Mouse (Mus musculus): ENCODE data around the gene Cacna1i. TPM values are rescaled to one million over a fixed set of nuclear protein-coding genes. Genes with fewer than 3 reads are reported as not detected.

Gene Cacna1i
- polyA plus RNA-seq, 1 experiment from 2014 or later = not detected

- ATAC-seq (ENCODE audit: insufficient number of reproducible peaks, insufficient read depth, low FRiP score, low read depth) = no peak
- Histone ChIP-seq H3K4me2 (replicated peaks; ENCODE audit: low read depth, low read length) (no peak overlapping the region), H3K9ac (replicated peaks; ENCODE audit: low read depth, low read length) (no peak overlapping the region), H3K27me3 (ENCODE audit: control insufficient read depth, insufficient read depth, low read length) (no peaks in the 10 kb centered on the region), H3K4me1 (ENCODE audit: control insufficient read depth, insufficient read depth, low read length) (no peaks in the 10 kb centered on the region), H3K9me3 (ENCODE audit: control insufficient read depth, low read depth, low read length) (no peaks in the 10 kb centered on the region), H3K27ac (ENCODE audit: low read length) (no peak overlapping the region), H3K36me3 (ENCODE audit: control insufficient read depth, insufficient read depth, low read length) (no peaks in the 10 kb centered on the region), H3K4me3 (ENCODE audit: low read depth, low read length) (no peak overlapping the region)
- 83% methylated on average over 14 of the region's 14 CpGs for WGBS
Measured at GRCm38 (mm10) chr15:80391791-80392190, 104.8 kb downstream of the Cacna1i start.

DNA sequence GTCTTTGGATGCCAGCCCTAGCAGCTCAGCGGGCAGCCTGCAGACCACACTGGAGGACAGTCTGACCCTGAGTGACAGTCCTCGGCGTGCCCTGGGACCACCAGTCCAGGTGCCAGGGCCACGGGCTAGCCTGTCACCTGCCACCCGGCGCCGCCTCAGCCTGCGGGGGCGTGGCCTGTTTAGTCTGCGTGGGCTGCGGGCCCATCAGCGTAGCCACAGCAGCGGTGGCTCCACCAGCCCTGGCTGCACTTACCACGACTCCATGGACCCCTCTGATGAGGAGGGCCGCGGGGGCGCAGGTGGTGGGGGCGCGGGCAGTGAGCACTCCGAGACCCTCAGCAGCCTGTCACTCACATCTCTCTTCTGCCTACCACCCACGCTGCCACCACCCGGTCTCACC, 108.0 kb downstream of the Cacna1i start:
- Histone ChIP-seq H3K4me3 (ENCODE audit: low read depth, low read length) (no peak overlapping the region), H3K36me3 (ENCODE audit: control insufficient read depth, insufficient read depth, low read length) (no peaks in the 10 kb centered on the region), H3K9me3 (ENCODE audit: control insufficient read depth, low read depth, low read length) (no peaks in the 10 kb centered on the region), H3K27ac (ENCODE audit: low read length) (no peak overlapping the region), H3K4me1 (ENCODE audit: control insufficient read depth, insufficient read depth, low read length) (no peaks in the 10 kb centered on the region), H3K4me2 (replicated peaks; ENCODE audit: low read depth, low read length) (no peak overlapping the region), H3K27me3 (ENCODE audit: control insufficient read depth, insufficient read depth, low read length) (no peaks in the 10 kb centered on the region), H3K9ac (replicated peaks; ENCODE audit: low read depth, low read length) (no peak overlapping the region)
- ATAC-seq (ENCODE audit: insufficient number of reproducible peaks, insufficient read depth, low FRiP score, low read depth) = no peak
- 62% methylated on average over 22 of the region's 22 CpGs for WGBS

DNA sequence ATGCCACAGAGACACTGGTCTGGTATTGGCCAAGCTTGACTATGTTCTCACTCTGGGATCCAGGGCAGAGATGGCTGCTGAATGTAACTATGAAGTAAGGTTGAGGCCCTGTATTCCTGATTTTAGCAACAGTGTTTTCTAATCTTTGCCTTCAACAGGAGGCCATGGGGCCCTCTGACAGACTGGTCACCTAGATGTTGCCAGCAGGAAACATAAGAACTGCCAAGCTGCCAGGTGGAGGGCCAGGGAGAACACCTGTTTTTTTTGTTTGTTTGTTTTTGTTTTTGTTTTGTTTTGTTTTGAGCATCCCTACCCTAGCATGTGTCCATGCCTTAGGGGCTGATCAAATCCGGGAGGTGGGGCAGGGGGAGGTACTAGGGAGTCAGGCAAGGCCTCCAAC, 112.4 kb downstream of the Cacna1i start:
- Histone ChIP-seq H3K36me3 (ENCODE audit: control insufficient read depth, insufficient read depth, low read length) (no peaks in the 10 kb centered on the region), H3K4me2 (replicated peaks; ENCODE audit: low read depth, low read length) (no peak overlapping the region), H3K9me3 (ENCODE audit: control insufficient read depth, low read depth, low read length) (no peaks in the 10 kb centered on the region), H3K27ac (ENCODE audit: low read length) (no peak overlapping the region), H3K9ac (replicated peaks; ENCODE audit: low read depth, low read length) (no peak overlapping the region), H3K27me3 (ENCODE audit: control insufficient read depth, insufficient read depth, low read length) (no peaks in the 10 kb centered on the region), H3K4me1 (ENCODE audit: control insufficient read depth, insufficient read depth, low read length) (no peaks in the 10 kb centered on the region), H3K4me3 (ENCODE audit: low read depth, low read length) (no peak overlapping the region)
- WGBS = 69% methylated on average over 1 of the region's 1 CpGs
- no peak for ATAC-seq (ENCODE audit: insufficient number of reproducible peaks, insufficient read depth, low FRiP score, low read depth)

- ATAC-seq (ENCODE audit: insufficient number of reproducible peaks, insufficient read depth, low FRiP score, low read depth) = no peak
- 41% methylated on average over 2 of the region's 2 CpGs for WGBS
- no peaks in the 10 kb centered on the region for H3K27me3 ChIP-seq (ENCODE audit: control insufficient read depth, insufficient read depth, low read length)
- no peaks in the 10 kb centered on the region for H3K36me3 ChIP-seq (ENCODE audit: control insufficient read depth, insufficient read depth, low read length)
- H3K9ac ChIP-seq (replicated peaks; ENCODE audit: low read depth, low read length) = no peak overlapping the region
- no peaks in the 10 kb centered on the region for H3K4me1 ChIP-seq (ENCODE audit: control insufficient read depth, insufficient read depth, low read length)
- H3K4me2 ChIP-seq (replicated peaks; ENCODE audit: low read depth, low read length) = no peak overlapping the region
- H3K27ac ChIP-seq (ENCODE audit: low read length) = no peak overlapping the region
- H3K9me3 ChIP-seq (ENCODE audit: control insufficient read depth, low read depth, low read length) = no peaks in the 10 kb centered on the region
- no peak overlapping the region for H3K4me3 ChIP-seq (ENCODE audit: low read depth, low read length)
Measured at GRCm38 (mm10) chr15:80401387-80401898, 114.4 kb downstream of the Cacna1i start.

GRCm38 (mm10) chr15:80401980-80402379, 114.9 kb downstream of the Cacna1i start:
- 81% methylated on average over 8 of the region's 8 CpGs for WGBS
- ATAC-seq (ENCODE audit: insufficient number of reproducible peaks, insufficient read depth, low FRiP score, low read depth) = no peak
- no peak overlapping the region for H3K4me2 ChIP-seq (replicated peaks; ENCODE audit: low read depth, low read length)

DNA sequence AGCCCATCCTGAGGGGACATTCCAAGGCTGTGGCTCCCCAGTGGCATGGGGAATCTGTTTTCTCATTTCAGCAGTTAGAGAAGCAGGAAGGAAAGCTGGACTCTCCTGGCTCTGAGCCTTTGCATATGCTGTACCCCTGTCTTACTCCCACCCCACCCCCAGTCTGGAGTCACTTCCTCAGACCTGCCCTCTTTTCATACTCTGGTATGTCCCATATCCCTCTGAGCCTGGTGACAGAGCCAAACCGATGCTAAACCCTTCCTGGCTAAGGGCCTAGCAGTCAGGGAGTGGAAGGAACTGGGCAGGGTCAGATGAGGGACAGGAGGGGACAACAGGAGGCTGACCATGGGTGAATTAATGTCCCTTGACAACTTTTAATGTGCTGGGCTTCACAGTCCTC, 120.8 kb downstream of the Cacna1i start:
- no peak for ATAC-seq (ENCODE audit: insufficient number of reproducible peaks, insufficient read depth, low FRiP score, low read depth)
- Histone ChIP-seq H3K9me3 (ENCODE audit: control insufficient read depth, low read depth, low read length) (no peaks in the 10 kb centered on the region), H3K27me3 (ENCODE audit: control insufficient read depth, insufficient read depth, low read length) (no peaks in the 10 kb centered on the region), H3K4me2 (replicated peaks; ENCODE audit: low read depth, low read length) (no peak overlapping the region), H3K9ac (replicated peaks; ENCODE audit: low read depth, low read length) (no peak overlapping the region), H3K4me1 (ENCODE audit: control insufficient read depth, insufficient read depth, low read length) (no peaks in the 10 kb centered on the region), H3K36me3 (ENCODE audit: control insufficient read depth, insufficient read depth, low read length) (no peaks in the 10 kb centered on the region), H3K4me3 (ENCODE audit: low read depth, low read length) (no peak overlapping the region), H3K27ac (ENCODE audit: low read length) (peak overlapping the region; percentile 11; the same call in 1 of the 2 replicates)
- WGBS = 29% methylated on average over 1 of the region's 1 CpGs

More at GRCm38 (mm10) chr15:80401980-80402379, 114.9 kb downstream of the Cacna1i start:
- Histone ChIP-seq H3K9ac (replicated peaks; ENCODE audit: low read depth, low read length) (no peak overlapping the region), H3K4me1 (ENCODE audit: control insufficient read depth, insufficient read depth, low read length) (no peaks in the 10 kb centered on the region), H3K4me3 (ENCODE audit: low read depth, low read length) (no peak overlapping the region), H3K27me3 (ENCODE audit: control insufficient read depth, insufficient read depth, low read length) (no peaks in the 10 kb centered on the region), H3K36me3 (ENCODE audit: control insufficient read depth, insufficient read depth, low read length) (no peaks in the 10 kb centered on the region), H3K27ac (ENCODE audit: low read length) (no peak overlapping the region), H3K9me3 (ENCODE audit: control insufficient read depth, low read depth, low read length) (no peaks in the 10 kb centered on the region)

- no peak overlapping the region for H3K27ac ChIP-seq (ENCODE audit: low read length)
- H3K27me3 ChIP-seq (ENCODE audit: control insufficient read depth, insufficient read depth, low read length) = no peaks in the 10 kb centered on the region
- no peaks in the 10 kb centered on the region for H3K9me3 ChIP-seq (ENCODE audit: control insufficient read depth, low read depth, low read length)
- no peak overlapping the region for H3K9ac ChIP-seq (replicated peaks; ENCODE audit: low read depth, low read length)
- 59% methylated on average over 7 of the region's 7 CpGs for WGBS
- H3K36me3 ChIP-seq (ENCODE audit: control insufficient read depth, insufficient read depth, low read length) = no peaks in the 10 kb centered on the region
- H3K4me1 ChIP-seq (ENCODE audit: control insufficient read depth, insufficient read depth, low read length) = no peaks in the 10 kb centered on the region
- no peak for ATAC-seq (ENCODE audit: insufficient number of reproducible peaks, insufficient read depth, low FRiP score, low read depth)
- no peak overlapping the region for H3K4me3 ChIP-seq (ENCODE audit: low read depth, low read length)
- no peak overlapping the region for H3K4me2 ChIP-seq (replicated peaks; ENCODE audit: low read depth, low read length)
Measured at GRCm38 (mm10) chr15:80410661-80411060, 123.6 kb downstream of the Cacna1i start.

DNA sequence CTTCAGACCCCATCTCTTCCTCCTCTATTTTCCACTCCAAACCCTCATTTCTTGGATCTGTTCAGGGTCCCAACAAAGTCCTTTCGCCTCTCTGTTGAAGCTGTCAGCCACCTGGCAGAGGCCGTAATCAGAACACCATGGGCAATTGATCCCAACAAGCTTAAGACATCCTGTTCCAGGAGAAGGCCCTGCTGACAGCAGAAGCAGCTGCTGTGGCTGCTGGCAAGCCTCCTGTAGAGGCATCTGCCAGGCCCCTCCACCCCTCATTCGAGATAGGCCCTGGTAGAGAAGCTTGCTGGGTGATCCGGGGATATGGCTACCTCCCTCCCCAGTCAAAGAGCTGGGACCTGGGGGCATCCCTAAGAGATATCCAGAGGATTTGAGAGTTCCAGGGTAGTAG, 126.0 kb downstream of the Cacna1i start:
- H3K36me3 ChIP-seq (ENCODE audit: control insufficient read depth, insufficient read depth, low read length) = no peaks in the 10 kb centered on the region
- H3K9me3 ChIP-seq (ENCODE audit: control insufficient read depth, low read depth, low read length) = no peaks in the 10 kb centered on the region
- WGBS = 78% methylated on average over 4 of the region's 4 CpGs
- no peak overlapping the region for H3K4me2 ChIP-seq (replicated peaks; ENCODE audit: low read depth, low read length)
- H3K4me3 ChIP-seq (ENCODE audit: low read depth, low read length) = no peak overlapping the region
- no peak overlapping the region for H3K27ac ChIP-seq (ENCODE audit: low read length)
- H3K27me3 ChIP-seq (ENCODE audit: control insufficient read depth, insufficient read depth, low read length) = no peaks in the 10 kb centered on the region
- no peak overlapping the region for H3K9ac ChIP-seq (replicated peaks; ENCODE audit: low read depth, low read length)
- H3K4me1 ChIP-seq (ENCODE audit: control insufficient read depth, insufficient read depth, low read length) = no peaks in the 10 kb centered on the region
- no peak for ATAC-seq (ENCODE audit: insufficient number of reproducible peaks, insufficient read depth, low FRiP score, low read depth)

- Histone ChIP-seq H3K9me3 (ENCODE audit: control insufficient read depth, low read depth, low read length) (no peaks in the 10 kb centered on the region), H3K4me3 (ENCODE audit: low read depth, low read length) (no peak overlapping the region), H3K27me3 (ENCODE audit: control insufficient read depth, insufficient read depth, low read length) (no peaks in the 10 kb centered on the region), H3K4me2 (replicated peaks; ENCODE audit: low read depth, low read length) (no peak overlapping the region), H3K36me3 (ENCODE audit: control insufficient read depth, insufficient read depth, low read length) (no peaks in the 10 kb centered on the region), H3K4me1 (ENCODE audit: control insufficient read depth, insufficient read depth, low read length) (no peaks in the 10 kb centered on the region), H3K9ac (replicated peaks; ENCODE audit: low read depth, low read length) (no peak overlapping the region), H3K27ac (ENCODE audit: low read length) (no peak overlapping the region)
- 79% methylated on average over 17 of the region's 17 CpGs for WGBS
- ATAC-seq (ENCODE audit: insufficient number of reproducible peaks, insufficient read depth, low FRiP score, low read depth) = no peak
Measured at GRCm38 (mm10) chr15:80413988-80414721, 127.1 kb downstream of the Cacna1i start.

Measured in stomach, embryonic 14.5 days (tissue).